Mouse (Mus musculus): Measurements from ENCODE around the gene Parp3.

Gene Parp3

GRCm38 (mm10) chr9:106459946-106460345, 16.8 kb downstream of the Parp3 start:
- DNase-seq (ENCODE audit: extremely low read depth, insufficient read length, low spot score) = no peak

GRCm38 (mm10) chr9:106457920-106458319, 18.8 kb downstream of the Parp3 start:
- DNase-seq (ENCODE audit: extremely low read depth, insufficient read length, low spot score) = no peak

- no peak for DNase-seq (ENCODE audit: extremely low read depth, insufficient read length, low spot score)
Measured at GRCm38 (mm10) chr9:106457163-106457559, 19.6 kb downstream of the Parp3 start.

- no peak for DNase-seq (ENCODE audit: extremely low read depth, insufficient read length, low spot score)
Measured at GRCm38 (mm10) chr9:106456325-106457162, 20.2 kb downstream of the Parp3 start.

GRCm38 (mm10) chr9:106454888-106455681, 21.7 kb downstream of the Parp3 start:
- DNase-seq (ENCODE audit: extremely low read depth, insufficient read length, low spot score) = no peak

GRCm38 (mm10) chr9:106454071-106454761, 22.5 kb downstream of the Parp3 start:
- peak; percentile 41 for DNase-seq (ENCODE audit: extremely low read depth, insufficient read length, low spot score)

GRCm38 (mm10) chr9:106453271-106454070, 23.3 kb downstream of the Parp3 start, which contains the start of gene Pcbp4:
TSS of gene Pcbp4 (plus strand) at chr9:106453291.
- peak; percentile 74 for DNase-seq (ENCODE audit: extremely low read depth, insufficient read length, low spot score)

- no peak for DNase-seq (ENCODE audit: extremely low read depth, insufficient read length, low spot score)
Measured at GRCm38 (mm10) chr9:106452821-106453220, 23.9 kb downstream of the Parp3 start.

GRCm38 (mm10) chr9:106452351-106452750, 24.4 kb downstream of the Parp3 start:
- no peak for DNase-seq (ENCODE audit: extremely low read depth, insufficient read length, low spot score)

GRCm38 (mm10) chr9:106451899-106452298, 24.9 kb downstream of the Parp3 start:
- DNase-seq (ENCODE audit: extremely low read depth, insufficient read length, low spot score) = no peak

- DNase-seq (ENCODE audit: extremely low read depth, insufficient read length, low spot score) = no peak
Measured at GRCm38 (mm10) chr9:106451298-106451697, 25.5 kb downstream of the Parp3 start.

GRCm38 (mm10) chr9:106450661-106451060, 26.1 kb downstream of the Parp3 start:
- peak; percentile 44 for DNase-seq (ENCODE audit: extremely low read depth, insufficient read length, low spot score)

- DNase-seq (ENCODE audit: extremely low read depth, insufficient read length, low spot score) = no peak
Measured at GRCm38 (mm10) chr9:106449947-106450346, 26.8 kb downstream of the Parp3 start.

GRCm38 (mm10) chr9:106448498-106449031, 28.2 kb downstream of the Parp3 start:
- peak; percentile 88 for DNase-seq (ENCODE audit: extremely low read depth, insufficient read length, low spot score)

GRCm38 (mm10) chr9:106447951-106448350, 28.8 kb downstream of the Parp3 start:
- DNase-seq (ENCODE audit: extremely low read depth, insufficient read length, low spot score) = no peak

GRCm38 (mm10) chr9:106447348-106447747, 29.4 kb downstream of the Parp3 start, which contains the start of the genes Abhd14b and Abhd14a:
TSS of gene Abhd14b (plus strand) at chr9:106447459.
TSS of gene Abhd14a (minus strand) at chr9:106447678.
- peak; percentile 96 for DNase-seq (ENCODE audit: extremely low read depth, insufficient read length, low spot score)

- no peak for DNase-seq (ENCODE audit: extremely low read depth, insufficient read length, low spot score)
Measured at GRCm38 (mm10) chr9:106444836-106445235, 31.9 kb downstream of the Parp3 start.

- no peak for DNase-seq (ENCODE audit: extremely low read depth, insufficient read length, low spot score)
Measured at GRCm38 (mm10) chr9:106442680-106443079, 34.1 kb downstream of the Parp3 start.

GRCm38 (mm10) chr9:106436566-106436965, 40.2 kb downstream of the Parp3 start:
- DNase-seq (ENCODE audit: extremely low read depth, insufficient read length, low spot score) = no peak

- DNase-seq (ENCODE audit: extremely low read depth, insufficient read length, low spot score) = no peak
Measured at GRCm38 (mm10) chr9:106433389-106433788, 43.4 kb downstream of the Parp3 start.
